Mouse (Mus musculus): ENCODE measurements around the gene Jagn1. TPM values are rescaled to one million over a fixed set of nuclear protein-coding genes. Genes with fewer than 3 reads are reported as not detected.
A peak's percentile ranks its signal among the peaks of the same experiment; 100 is the strongest.

Gene Jagn1
- total RNA-seq (2021): 10 to 100 TPM; 28.2 to 28.9 TPM
- long read RNA-seq, experiment 1, transcript Jagn1-201 (2 exons, 1,201 nt): major isoform, 45 of 46 reads
- long read RNA-seq, experiment 1, partial matches to known transcripts: 0 of 46 reads
- long read RNA-seq, experiment 1, other reads (novel, unspliced or antisense): 0 of 46 reads
- long read RNA-seq, experiment 2, transcript Jagn1-201 (2 exons, 1,201 nt): major isoform, 44 of 47 reads
- long read RNA-seq, experiment 2, partial matches to known transcripts: 0 of 47 reads
- long read RNA-seq, experiment 2, other reads (novel, unspliced or antisense): 3 of 47 reads

- peak; percentile 94 for DNase-seq (ENCODE audit: low spot score)
These were observed at the start of gene Jagn1 for GRCm38 (mm10) chr6:113442442-113443090. Gene Jagn1 (plus strand): TSS chr6:113442569.

GRCm38 (mm10) chr6:113393951-113394350 lies 48.4 kb upstream of the Jagn1 start:
- DNase-seq (ENCODE audit: low spot score): no peak

GRCm38 (mm10) chr6:113394811-113395210 lies 47.6 kb upstream of the Jagn1 start:
- no peak for DNase-seq (ENCODE audit: low spot score)

- DNase-seq (ENCODE audit: low spot score): no peak
These were observed 46.9 kb upstream of the Jagn1 start for GRCm38 (mm10) chr6:113395501-113395900.

- DNase-seq (ENCODE audit: low spot score): no peak
These were observed 45.9 kb upstream of the Jagn1 start for GRCm38 (mm10) chr6:113396270-113397030.

GRCm38 (mm10) chr6:113402094-113402493 lies 40.3 kb upstream of the Jagn1 start:
- DNase-seq (ENCODE audit: low spot score): peak; percentile 48

- no peak for DNase-seq (ENCODE audit: low spot score)
These were observed 37.5 kb upstream of the Jagn1 start for GRCm38 (mm10) chr6:113404649-113405448.

- no peak for DNase-seq (ENCODE audit: low spot score)
These were observed 36.9 kb upstream of the Jagn1 start for GRCm38 (mm10) chr6:113405483-113405882.

- DNase-seq (ENCODE audit: low spot score): no peak
These were observed 35.7 kb upstream of the Jagn1 start for GRCm38 (mm10) chr6:113406683-113407082.

GRCm38 (mm10) chr6:113410001-113410400 lies 32.4 kb upstream of the Jagn1 start:
- no peak for DNase-seq (ENCODE audit: low spot score)

GRCm38 (mm10) chr6:113416416-113416815 lies 26.0 kb upstream of the Jagn1 start:
- DNase-seq (ENCODE audit: low spot score): no peak

GRCm38 (mm10) chr6:113418441-113419198 lies 23.7 kb upstream of the Jagn1 start:
- DNase-seq (ENCODE audit: low spot score): no peak

- DNase-seq (ENCODE audit: low spot score): peak; percentile 99
These were observed 23.2 kb upstream of the Jagn1 start, which contains the start of gene Rpusd3 for GRCm38 (mm10) chr6:113419199-113419587. Gene Rpusd3 (minus strand): TSS chr6:113419340.

GRCm38 (mm10) chr6:113423000-113423399 lies 19.4 kb upstream of the Jagn1 start:
- DNase-seq (ENCODE audit: low spot score): no peak

- DNase-seq (ENCODE audit: low spot score): no peak
These were observed 18.2 kb upstream of the Jagn1 start for GRCm38 (mm10) chr6:113424187-113424586.

GRCm38 (mm10) chr6:113426696-113427095 lies 15.7 kb upstream of the Jagn1 start:
- no peak for DNase-seq (ENCODE audit: low spot score)

GRCm38 (mm10) chr6:113427397-113427796 lies 15.0 kb upstream of the Jagn1 start:
- no peak for DNase-seq (ENCODE audit: low spot score)

GRCm38 (mm10) chr6:113428006-113428405 lies 14.4 kb upstream of the Jagn1 start:
- no peak for DNase-seq (ENCODE audit: low spot score)

- DNase-seq (ENCODE audit: low spot score): no peak
These were observed 12.4 kb upstream of the Jagn1 start for GRCm38 (mm10) chr6:113429965-113430364.

- no peak for DNase-seq (ENCODE audit: low spot score)
These were observed 11.5 kb upstream of the Jagn1 start for GRCm38 (mm10) chr6:113430846-113431245.

GRCm38 (mm10) chr6:113431801-113432200 lies 10.6 kb upstream of the Jagn1 start:
- DNase-seq (ENCODE audit: low spot score): no peak

All from gastrocnemius, adult 18-20 months (tissue).